Mouse (Mus musculus): ENCODE data around the gene Mast1.

The Mast1 gene

DNA sequence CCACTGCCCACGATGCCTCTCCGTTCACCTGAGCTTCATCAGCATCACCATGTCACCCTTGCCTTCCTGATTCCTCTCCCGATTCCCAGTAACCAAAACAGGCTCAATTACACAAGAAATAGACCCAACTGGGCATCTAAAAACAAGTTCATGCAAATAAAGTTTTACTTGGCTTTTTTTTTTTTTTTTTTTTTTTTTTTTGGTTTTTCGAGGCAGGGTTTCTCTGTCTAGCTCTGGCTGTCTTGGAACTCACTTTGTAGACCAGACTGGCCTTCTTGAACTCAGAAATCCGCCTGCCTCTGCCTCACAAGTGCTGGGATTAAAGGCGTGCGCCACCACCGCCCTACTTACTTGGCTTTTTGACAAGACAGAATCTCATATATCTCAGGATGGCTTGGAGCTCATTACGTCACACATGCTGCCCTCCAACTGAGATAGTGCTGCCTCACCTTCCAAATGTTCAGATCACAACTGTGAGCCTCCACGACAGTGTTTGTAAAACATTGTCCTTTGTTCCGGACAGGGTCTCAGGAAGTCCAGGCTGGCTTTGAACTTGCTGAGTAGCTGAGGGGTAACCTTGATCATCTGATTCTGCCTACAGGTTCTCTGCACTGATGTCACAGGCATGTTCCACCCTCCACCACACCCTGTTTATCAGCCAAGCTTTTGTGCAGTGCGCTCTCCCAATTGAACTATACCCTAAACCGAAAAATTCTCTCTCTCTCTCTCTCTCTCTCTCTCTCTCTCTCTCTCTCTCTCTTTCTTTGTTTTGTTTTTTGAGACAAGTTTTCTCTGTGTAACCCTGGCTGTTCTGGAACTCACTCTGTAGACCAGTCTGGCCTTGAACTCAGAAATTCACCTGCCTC, 694 bp upstream of the Mast1 start:
- DNase-seq = no peak

DNA sequence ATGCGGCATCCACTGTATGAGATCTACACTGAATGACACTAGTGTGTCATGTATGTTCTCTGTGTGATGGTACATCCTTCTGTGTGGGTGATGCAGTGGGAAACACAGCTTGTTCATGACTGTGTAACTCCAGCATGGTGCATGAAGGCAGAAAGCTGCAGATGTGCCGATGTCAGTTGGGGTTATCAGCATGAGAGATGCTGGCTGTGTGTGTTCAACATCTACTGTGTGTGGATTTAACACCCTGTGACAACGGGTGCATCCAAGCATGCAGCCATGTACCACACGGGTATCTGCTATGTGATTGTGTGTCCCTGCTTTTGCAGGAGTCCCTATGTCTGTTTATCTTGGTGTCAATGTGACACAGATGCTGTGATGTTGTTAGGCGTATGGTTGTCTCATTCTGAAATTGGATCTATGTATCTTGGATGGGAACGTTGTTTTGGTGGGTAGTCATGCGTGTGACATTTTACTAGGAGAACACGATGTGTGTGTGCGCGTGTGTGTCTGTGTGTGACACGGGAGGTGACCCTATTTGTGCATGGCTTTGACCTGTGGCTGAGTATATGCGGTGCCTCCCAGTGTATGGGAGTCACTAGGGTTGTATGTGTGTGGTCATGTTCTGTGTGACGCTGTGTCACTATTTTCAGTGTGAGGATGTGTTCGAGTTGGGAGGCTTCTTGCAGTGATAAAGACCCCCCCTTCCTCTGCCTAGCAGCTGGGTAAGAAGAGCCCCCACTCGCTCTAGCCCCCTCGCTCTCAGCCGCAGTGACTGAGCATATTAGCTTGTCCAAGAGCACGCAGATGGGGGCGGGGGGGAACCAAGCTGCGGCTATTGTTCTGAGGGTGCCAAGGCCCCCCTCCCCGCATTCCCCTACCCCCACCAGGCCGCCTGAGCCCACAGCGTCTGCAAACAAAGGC, 858 bp downstream of the Mast1 start:
- no peak for DNase-seq

DNA sequence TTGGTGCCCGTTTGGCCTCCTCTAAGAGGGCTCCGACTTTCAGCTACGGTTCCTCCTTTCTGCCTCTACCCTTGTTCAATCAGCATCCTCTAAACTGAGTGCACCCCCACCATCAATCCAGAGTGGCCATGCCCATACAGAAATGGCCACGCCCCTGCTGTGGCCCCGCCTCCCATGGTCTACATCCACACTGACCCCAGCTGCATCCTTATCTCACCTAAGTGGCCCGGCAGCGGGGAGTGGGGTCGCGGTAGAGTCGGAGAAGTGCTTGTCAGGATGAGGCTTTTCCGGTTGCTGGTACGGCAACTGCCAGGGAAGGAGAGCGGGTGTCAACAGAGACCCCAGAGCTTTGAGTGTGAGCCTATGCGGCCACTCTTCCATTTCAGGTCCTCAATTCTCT, 1.7 kb downstream of the Mast1 start:
- no peak for DNase-seq

DNA sequence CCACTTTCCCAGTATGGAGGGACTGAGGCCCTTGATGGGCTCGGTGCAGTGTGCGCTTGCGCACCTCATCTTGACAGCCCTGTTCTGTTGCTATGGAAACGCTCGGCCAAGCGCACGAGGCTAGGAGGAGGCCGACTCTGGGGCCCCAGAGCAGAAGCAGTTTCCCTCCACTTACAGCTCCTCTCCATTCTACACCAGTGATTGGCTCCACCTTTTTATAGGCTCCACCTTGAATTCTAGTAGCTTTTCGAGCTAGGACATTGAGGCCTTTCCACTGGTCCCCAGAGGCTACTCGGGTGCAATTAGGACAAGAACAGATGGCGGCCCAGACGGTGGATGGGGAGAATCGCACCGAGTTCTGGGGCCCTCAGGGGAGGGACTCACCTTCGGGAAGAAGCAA, 2.3 kb downstream of the Mast1 start:
- no peak for DNase-seq

DNA sequence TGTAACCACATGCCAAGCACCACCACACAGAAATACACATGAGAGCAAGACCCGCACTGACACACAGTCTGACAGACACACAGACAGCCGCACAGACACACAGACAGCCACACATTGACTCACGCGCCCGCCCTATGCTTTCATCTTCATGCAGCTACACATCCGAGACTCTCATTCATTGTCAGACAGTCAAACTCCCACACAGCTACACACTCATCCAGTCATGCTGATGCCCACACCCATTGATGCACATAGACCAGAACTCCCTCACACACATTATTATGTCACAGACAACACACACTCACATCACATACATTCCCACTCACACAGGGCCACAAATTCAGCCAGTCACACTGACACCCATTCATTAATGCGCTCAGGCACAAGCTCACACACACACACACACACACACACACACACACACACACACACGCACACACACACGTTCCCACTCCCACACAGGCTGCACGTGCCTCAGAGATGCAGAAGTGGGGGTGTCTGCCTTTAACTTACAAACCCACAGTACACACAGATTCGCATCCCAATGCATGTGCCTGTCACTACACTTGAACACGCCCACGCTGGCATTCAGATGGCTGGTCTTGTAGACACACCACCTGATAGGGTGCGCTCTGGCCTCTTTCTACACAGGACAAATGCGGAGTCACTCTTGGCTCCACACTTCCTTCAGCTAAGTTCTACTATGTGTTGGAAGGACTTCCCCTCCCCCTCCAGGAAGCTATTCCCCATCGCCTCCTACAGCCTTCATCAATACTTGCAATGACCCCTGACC, 3.2 kb downstream of the Mast1 start:
- no peak for DNase-seq

DNA sequence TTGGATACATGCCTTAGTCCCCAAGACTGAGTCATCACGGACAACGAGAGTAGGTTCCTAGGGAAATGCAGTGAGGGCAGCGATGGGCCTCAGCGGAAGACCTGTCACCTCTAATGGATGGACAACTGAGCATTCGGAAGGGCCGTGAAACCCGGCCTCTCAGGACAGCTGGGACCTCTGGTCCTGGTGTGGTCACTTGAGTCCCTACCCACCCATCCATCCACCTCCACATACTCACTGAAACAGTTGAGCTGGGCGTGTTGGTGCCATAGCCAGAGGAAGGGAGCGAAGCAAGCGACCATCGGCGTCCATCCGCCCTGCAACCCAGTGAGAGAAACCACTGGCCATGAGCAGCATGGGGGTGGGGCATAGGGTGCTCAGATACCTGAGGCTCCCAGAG, 6.6 kb downstream of the Mast1 start:
- no peak for DNase-seq

DNA sequence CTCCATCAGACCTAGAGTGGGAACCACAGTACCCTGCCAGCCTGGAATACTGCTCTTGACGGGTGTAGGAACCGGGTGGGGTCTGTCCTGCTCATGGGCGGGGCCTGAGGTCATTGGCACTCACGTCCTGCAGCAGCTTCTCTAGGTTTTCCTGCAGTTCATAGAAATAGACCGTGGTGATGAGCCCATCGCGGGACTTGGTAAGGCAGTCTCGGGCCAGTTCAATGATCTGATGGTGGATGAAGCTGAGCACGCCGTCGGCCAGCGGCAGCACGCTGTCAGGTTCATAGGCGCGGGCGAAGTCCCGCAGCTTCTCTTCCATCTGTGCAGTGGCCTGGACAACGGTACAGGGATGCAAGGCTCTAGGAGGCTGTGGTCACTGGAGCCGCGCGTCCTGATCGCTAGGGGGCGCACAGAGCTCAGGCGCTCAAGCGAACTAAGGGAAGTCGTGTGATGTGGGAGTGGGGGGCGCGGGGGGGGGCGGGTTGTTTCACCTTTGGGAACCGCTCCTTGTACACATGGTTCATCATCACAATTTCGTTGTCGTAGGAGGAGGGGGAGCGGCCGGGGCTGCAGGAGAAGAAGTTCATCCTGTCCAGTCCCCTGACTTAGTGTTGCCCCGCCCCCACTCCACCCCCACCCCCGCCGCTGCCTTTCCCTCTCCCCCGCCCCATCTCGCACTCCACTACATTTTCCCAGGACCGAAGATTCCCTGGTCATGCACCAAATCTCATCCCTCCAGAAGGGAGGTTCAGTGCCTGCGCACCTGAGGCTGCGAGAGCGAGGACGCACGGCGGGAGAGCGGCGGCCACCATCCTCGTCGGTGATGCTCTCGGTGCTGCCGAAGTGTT, 8.5 kb downstream of the Mast1 start:
- peak; percentile 76 for DNase-seq

DNA sequence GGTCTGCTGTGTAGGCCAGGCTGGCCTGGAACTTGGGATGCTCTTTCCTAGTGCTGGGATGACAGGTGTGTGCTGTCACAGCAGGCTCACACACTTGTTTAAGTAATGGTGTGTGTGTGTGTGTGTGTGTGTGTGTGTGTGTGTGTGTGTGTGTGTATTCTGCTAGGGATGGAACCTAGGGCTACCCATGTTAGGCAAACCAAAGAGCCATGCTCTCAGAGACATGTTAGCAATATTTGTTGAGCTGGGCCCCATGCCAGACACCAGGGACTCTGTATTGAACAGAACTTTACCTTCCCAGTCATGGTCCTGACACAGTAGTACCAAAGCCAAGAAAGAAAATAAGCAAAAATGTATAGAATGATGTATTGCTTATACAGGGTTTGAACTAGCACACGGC, 9.6 kb downstream of the Mast1 start:
- DNase-seq = no peak

DNA sequence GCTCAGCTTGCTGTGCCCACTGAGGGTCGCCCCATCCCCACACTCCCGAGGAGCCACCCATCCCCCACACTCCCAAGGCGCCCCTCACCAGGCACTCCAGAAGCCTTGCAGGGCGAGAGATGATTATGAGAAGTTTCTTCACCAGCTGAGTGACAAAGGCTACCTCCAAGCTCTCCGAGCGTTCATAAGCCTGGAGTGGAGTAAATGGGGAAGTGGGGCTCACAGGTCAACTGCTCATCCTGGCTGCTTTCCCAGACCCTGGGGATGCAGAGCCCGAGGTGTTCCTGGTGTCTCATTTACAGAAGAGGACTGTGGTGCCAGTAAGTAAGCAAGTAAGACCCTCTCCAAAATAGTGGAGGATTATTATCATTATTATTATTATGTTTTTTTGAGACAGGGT, 11.6 kb downstream of the Mast1 start:
- no peak for DNase-seq

DNA sequence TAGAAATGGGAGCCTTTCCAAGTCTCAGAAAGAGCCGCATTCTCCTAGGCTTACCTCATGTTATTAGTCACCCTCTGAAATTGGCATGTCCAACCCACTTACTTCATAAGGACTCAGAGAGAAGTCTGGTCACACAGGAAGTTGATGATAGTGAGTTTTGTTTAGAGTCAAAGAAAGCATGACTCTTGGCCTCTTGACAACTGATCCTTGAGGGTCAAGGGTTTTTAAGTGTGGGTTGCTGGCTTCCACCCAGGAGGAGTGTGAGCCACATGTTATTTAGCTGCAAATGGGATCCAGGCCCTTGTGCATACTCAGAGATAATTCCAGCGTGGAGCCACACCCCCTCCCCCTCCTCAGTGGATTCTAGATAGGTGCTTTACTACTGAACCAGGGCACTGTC, 15.6 kb downstream of the Mast1 start:
- no peak for DNase-seq

DNA sequence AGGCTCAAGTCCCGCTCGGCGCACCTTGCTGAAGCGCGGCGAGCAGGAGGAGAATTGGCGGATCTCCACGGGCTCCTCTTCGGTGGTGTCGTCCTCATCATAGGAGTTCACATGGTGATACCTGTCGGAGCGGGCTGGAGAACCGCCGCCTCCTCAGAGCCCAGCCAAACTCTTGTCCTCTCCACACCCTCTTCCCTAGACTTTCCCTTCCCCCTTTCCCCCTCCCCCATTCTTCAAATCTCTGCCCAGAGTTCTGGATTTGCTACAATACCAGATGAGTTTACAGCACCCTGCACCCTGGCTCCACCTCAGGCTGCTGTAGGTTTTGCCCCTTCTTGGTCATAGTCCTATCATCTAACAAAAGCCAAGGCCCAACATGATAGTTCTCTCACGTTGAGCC, 18.5 kb downstream of the Mast1 start:
- DNase-seq = no peak

DNA sequence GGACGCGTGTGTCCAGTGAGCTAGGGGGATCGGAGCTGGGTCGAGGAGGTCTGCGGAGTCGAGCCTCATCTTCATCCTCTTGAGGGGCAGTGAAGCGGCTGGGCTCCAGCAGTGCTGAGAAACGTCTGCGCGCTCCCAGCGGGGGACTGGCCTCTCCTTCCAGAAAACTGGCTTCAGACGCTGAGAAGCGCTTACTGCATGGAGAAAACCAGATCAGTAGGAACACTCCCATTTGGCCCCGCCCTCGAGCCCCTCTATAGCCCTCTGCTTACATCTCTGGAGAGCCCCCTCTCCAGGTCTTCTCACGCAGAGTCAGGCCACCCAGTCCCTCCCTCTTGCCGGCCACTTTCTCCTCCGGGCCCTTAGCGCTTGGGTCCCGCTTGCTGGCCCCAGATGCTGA, 19.4 kb downstream of the Mast1 start:
- no peak for DNase-seq

DNA sequence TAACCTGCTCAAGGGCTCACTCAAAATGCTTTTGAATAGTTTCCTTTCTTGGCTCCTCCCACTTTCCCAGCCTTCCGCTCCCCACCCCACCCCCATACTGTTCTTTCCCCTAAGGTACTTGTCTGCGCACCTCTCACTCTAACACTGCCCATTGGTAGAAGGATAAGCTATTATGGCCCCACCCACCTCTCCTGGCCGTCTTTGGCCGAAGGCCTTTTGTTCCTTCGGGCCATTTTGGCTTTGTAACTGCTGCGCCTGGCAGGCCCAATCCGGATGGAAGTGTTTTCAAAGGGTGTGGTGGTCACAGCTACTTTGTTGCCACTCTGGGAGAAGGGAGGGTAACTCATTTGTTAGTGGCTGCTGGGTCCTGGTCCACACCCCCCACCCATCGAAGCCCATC, 21.9 kb downstream of the Mast1 start:
- DNase-seq = no peak

DNA sequence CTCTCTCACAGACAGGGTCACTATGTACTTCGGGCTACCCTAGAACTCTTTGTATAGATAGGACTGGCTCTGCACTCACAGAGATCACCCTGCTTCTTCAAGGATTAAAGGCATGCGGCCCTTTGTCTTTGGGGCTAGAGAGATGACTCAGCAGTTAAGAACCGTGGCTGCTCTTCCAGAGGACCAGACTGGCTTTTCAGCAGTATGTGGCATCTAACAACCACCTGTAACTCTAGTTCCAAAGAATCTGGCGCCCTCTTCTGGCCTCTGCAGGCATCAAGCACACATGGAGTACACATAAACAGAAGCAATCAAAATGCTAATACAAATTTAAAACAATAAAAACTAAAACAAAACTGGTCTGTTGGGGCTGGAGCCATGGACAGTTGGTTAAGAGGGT, 23.2 kb downstream of the Mast1 start:
- DNase-seq = peak; percentile 38

DNA sequence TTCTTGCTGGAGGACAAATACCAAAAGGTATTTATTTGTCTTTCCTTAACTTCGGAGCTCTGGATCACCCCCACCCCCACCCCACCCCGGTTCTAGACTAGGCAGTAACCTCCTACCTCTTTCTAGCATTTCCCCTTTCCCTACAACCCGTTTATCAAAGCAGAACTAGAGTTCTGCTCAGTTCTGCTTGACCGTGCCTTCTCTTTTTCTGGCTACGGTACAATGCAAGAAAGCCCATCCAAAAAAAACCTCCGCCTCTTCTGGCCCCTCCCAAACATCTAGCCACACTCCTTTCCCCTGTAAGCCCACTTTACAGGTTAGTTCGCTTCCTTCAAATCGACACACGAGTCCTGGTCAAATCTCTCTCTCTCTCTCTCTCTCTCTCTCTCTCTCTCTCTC, 23.7 kb downstream of the Mast1 start:
- no peak for DNase-seq

DNA sequence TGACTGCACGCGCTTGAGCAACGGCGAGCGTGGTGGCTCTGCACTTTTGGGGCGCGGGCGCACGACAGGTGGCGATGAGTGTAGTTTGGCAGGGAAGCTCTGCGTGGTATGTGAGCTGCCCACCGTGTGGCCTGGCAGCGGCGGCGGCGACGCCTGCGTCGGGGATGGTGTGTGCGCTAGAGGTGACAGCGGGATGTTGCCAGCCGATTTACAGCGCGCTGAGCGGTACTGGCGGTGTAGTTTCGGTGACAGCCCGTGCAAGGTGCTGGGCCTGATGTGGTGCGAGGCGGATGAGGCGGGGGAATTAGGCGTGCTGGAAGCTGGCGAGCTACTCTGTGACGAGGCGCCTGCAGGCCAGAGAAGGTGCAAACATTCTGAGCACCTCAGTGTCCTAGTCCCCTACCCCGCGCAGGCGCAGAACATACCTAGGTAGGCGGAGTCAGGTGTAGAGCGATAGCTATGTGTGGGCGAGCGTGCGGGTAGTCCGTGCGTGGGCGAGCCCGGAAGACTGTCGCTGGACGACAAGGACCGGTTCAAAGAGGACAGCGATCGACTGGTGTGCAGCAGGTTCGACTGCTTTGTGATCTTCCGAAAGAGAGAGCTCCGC, 24.2 kb downstream of the Mast1 start:
- DNase-seq = peak; percentile 81

DNA sequence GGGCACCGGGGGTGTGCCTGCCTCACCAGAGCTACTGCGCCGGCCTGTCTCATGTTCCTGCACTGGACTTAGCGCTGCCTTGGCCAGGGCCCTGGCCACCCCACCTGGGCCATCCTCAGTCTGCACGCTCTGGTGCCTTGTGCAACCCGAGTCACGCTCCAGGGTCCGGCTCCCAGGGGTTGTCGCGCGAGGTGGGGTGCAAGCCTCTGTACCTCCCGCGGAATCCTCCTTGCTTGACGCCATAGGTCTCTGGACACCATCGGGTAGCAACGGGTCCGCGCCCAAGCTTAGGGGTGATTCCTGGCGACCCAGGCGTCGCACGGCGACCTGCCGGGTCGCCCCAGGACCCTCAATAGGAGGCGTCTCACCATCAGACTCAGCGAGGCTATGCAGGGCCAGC, 24.8 kb downstream of the Mast1 start:
- DNase-seq = no peak

DNA sequence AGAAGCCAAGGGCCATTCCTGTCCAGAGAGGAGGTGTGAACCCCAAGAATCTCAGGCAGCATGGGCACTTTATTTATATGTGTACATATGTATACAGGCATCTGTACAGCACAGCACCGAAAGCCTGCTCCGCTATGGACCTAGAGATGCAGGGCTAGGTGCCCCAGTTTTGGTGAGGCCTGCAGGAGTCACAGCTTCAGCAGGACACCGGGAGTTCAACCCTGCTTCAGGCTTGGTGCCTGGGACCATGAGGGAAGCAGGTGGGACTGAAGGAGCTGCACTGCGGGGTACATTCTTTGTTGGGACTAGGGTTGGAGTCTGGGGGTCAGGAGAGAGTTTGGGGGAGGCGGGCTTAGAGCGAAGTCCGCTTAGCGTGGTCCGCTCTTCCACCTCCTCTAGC, 25.3 kb downstream of the Mast1 start:
- DNase-seq = no peak

DNA sequence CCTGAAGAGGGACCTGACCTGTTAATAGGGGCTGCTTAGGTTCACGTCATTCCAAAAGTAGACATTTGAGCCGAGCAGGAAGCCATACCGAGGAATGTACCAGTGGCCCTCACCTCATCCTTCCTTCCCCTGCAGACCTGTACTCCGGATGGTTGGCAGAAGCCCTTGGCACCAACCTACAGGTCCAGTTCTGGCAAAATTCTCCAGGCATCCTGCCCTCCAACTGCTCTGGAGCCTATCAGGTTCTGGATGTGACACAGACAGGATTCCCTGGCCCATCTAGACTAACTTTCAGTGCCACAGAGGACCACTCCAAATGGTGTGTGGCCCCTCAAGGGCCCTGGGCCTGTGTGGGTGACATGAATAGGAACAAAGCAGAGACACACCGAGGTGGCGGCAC, 26.6 kb downstream of the Mast1 start:
- DNase-seq = no peak

DNA sequence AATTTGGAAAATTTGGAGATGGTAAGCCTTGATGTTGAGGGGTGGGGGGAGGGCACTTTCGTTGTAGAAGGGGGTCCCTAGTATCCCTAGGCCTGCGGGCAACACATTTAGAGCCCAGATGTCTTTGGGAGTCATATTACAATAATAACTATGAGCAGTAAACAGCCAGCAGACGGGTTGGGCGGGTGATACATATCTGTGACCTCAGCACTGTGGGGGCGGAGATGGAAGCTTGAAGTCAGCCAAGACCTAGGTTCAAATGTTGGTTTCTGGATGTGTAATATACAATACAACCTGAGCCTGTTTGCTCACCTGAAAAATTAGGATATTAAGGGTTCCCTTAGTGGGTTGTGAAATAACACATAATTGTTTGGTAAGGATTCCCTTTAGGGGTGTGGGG, 27.2 kb downstream of the Mast1 start:
- no peak for DNase-seq

DNA sequence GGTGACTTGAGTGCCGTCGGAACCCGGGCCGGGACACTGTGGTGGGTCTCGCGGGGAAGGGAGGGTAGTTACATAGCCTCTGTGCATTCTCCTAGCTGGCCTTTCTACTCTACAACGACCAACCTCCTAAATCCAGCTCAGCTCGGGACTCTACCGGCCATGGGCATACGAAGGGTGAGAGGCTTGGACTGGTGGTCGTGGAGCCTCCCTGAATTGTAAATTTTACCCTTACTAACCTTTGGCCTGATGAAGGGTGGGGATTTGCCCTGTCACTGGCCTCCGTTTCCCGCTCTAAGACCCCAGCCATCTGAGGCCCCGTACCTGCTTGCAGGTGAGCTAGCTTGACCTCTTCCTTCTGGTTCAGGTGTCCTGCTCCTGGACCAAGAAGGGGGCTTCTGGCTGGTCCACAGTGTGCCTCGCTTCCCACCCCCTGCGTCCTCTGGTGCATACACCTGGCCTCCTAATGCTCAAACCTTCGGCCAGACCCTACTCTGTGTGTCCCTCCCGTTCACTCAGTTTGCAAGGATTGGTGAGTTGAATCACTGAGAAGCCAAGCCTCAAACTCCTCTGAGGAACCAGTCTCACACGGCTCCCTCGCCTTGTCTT, 27.9 kb downstream of the Mast1 start:
- no peak for DNase-seq

Measured in kidney, adult 18-20 months (tissue).